Mouse (Mus musculus): ENCODE measurements around the gene Col24a1.

DNA sequence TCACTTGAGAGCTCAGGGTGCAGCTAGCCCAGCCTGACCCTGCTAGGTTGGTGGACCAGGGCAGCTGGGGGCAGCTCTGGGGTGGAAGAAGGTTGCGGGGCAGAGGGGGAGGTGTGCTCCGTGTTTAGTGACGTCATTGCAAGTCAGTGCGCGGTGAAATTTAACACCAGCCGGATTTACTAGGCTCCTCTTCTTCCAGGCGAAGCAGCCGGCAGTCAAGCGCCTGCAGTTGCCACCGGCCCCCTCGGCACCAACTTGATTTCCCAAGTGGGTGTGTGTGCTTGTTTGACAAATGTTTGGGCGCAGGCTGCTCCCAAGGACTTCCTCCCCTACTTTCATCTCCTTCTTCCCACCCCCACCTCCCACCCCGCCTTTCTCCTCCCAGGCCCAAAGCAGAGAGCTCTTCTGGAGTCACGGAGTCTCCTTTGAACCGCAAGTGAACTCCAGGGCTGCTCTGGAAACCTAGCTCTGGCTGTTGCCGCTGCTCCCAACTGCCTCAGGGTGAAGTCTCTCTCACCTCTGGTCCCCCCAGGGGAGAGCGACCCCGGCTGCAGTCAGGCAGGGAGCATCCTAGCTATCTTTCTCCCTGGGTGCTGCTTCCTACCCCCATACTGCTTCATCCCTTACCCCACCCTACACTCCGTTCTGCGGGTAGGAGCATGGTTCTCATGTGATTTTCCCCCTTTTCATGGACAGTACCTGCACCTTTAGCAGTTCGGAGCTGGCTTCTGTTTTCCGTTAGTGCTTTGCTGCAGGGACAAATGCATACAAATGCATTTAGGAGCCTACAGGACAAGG lies at the start of gene Col24a1:
- TF ChIP-seq CTCF (IDR thresholded peaks at IDR 0.05; ENCODE audit: control insufficient read depth, insufficient read depth, low read length) (no peak), POLR2A (IDR thresholded peaks at IDR 0.05; ENCODE audit: borderline replicate concordance, control insufficient read depth, low read depth, low read length) (no peak)

Measured in bone marrow, adult 2 months (tissue).